Mouse (Mus musculus) hindbrain, embryonic 15.5 days (tissue): ENCODE measurements around the gene Vps11. TPM values are rescaled to one million over a fixed set of nuclear protein-coding genes. Genes with fewer than 3 reads are reported as not detected.
"Not testable (repeated sequence)": the region's sequence is repeated elsewhere in the genome, so short reads cannot be mapped to it uniquely, and the experiment has no call there.

Source experiments
- ATAC-seq: fragments of 200-750 bp; cut with Nextera tagmentation; 2 replicates; pipeline ENCODE4 v1.8.0; 2017; ENCODE audit warnings: low read depth, moderate number of reproducible peaks, moderate TSS enrichment; ENCODE audit not compliant: low FRiP score
- H3K27ac ChIP-seq: fragments of 300-500 bp; sonication (generic); replicated peaks from 2 replicates; pipeline ENCODE4 v1.5.1; 2015; ENCODE audit warnings: mild to moderate bottlenecking, inconsistent platforms
- H3K27me3 ChIP-seq: fragments of 300-500 bp; sonication (generic); 2 replicates; pipeline ENCODE4 v1.6.1; 2015; ENCODE audit warnings: control low read depth, inconsistent platforms
- H3K36me3 ChIP-seq: fragments of 300-500 bp; sonication (generic); 2 replicates; pipeline ENCODE4 v1.6.1; 2015; ENCODE audit warnings: control low read depth, inconsistent platforms
- H3K4me1 ChIP-seq: fragments of 300-500 bp; sonication (generic); replicated peaks from 2 replicates; pipeline ENCODE4 v1.6.1; 2015; ENCODE audit warnings: control low read depth, inconsistent platforms
- H3K4me2 ChIP-seq: fragments of 300-500 bp; sonication (generic); 2 replicates; pipeline ENCODE4 v1.6.1; 2015; ENCODE audit warnings: moderate library complexity, mild to moderate bottlenecking, inconsistent platforms
- H3K4me3 ChIP-seq: fragments of 300-500 bp; sonication (generic); 2 replicates; pipeline ENCODE4 v1.5.1; 2015; ENCODE audit warnings: mild to moderate bottlenecking, inconsistent platforms
- H3K9ac ChIP-seq: fragments of 300-500 bp; sonication (generic); 2 replicates; pipeline ENCODE4 v1.6.1; 2015; ENCODE audit warnings: inconsistent platforms
- H3K9me3 ChIP-seq: fragments of 300-500 bp; sonication (generic); 2 replicates; pipeline ENCODE4 v1.6.1; 2016; ENCODE audit warnings: control low read depth, inconsistent platforms
- WGBS: fragments of 180-500 bp; shearing (Covaris S2); methylation state at CpG from one replicate; pipeline ENCODE4 v1.1.7; 2015; 5-methylcytosine and 5-hydroxymethylcytosine counted together
- polyA plus RNA-seq: library from polyadenylated mRNA; unstranded; fragments of >200 nt; fragmentation: Nextera tagmentation; extraction: Ambion mirVana; gene quantifications from 2 replicates; pipeline ENCODE4 v1.2.1, GENCODE M21; 2015

Gene Vps11
- polyA plus RNA-seq, 1 experiment from 2014 or later = 45.0 TPM

- ATAC-seq = peak; percentile 31; the same call in 1 of the 2 replicates
- Histone ChIP-seq H3K27ac (peak overlapping the region; percentile 86), H3K4me3 (peak overlapping the region; percentile 99), H3K9ac (peak overlapping the region; percentile 95), H3K4me2 (peak overlapping the region; percentile 75), H3K36me3 (peaks cover 26% of the 10 kb centered on the region)
- not testable (repeated sequence) for H3K27me3 ChIP-seq, H3K9me3 ChIP-seq, H3K4me1 ChIP-seq
- 43% methylated on average over 4 of the region's 4 CpGs for WGBS
Observed at GRCm38 (mm10) chr9:44361931-44362330, 461 bp upstream of the Vps11 start.

- H3K27me3 ChIP-seq = no peaks in the 10 kb centered on the region
- no peak for ATAC-seq
Observed at GRCm38 (mm10) chr9:44357207-44357606, 4.3 kb downstream of the Vps11 start.

GRCm38 (mm10) chr9:44353142-44353541 lies 8.3 kb downstream of the Vps11 start:
- H3K9ac ChIP-seq = no peak overlapping the region
- no peaks in the 10 kb centered on the region for H3K4me1 ChIP-seq
- H3K4me2 ChIP-seq = no peak overlapping the region
- no peaks in the 10 kb centered on the region for H3K9me3 ChIP-seq
- WGBS = 95% methylated on average over 6 of the region's 6 CpGs
- peaks cover 94% of the 10 kb centered on the region for H3K36me3 ChIP-seq
- no peak for ATAC-seq
- no peaks in the 10 kb centered on the region for H3K27me3 ChIP-seq
- no peak overlapping the region for H3K27ac ChIP-seq
- no peak overlapping the region for H3K4me3 ChIP-seq

More at GRCm38 (mm10) chr9:44357207-44357606, 4.3 kb downstream of the Vps11 start:
- no peaks in the 10 kb centered on the region for H3K9me3 ChIP-seq
- H3K4me3 ChIP-seq = no peak overlapping the region
- peaks cover 9% of the 10 kb centered on the region for H3K4me1 ChIP-seq
- no peak overlapping the region for H3K4me2 ChIP-seq
- H3K36me3 ChIP-seq = peaks cover 72% of the 10 kb centered on the region
- H3K27ac ChIP-seq = no peak overlapping the region
- no peak overlapping the region for H3K9ac ChIP-seq
- 86% methylated on average over 4 of the region's 4 CpGs for WGBS

GRCm38 (mm10) chr9:44352337-44352736 lies 9.1 kb downstream of the Vps11 start:
- H3K27me3 ChIP-seq = no peaks in the 10 kb centered on the region
- H3K4me2 ChIP-seq = no peak overlapping the region
- WGBS = 94% methylated on average over 10 of the region's 10 CpGs
- H3K9me3 ChIP-seq = no peaks in the 10 kb centered on the region
- H3K27ac ChIP-seq = no peak overlapping the region
- ATAC-seq = no peak
- no peaks in the 10 kb centered on the region for H3K4me1 ChIP-seq
- peaks cover 94% of the 10 kb centered on the region for H3K36me3 ChIP-seq
- no peak overlapping the region for H3K4me3 ChIP-seq
- no peak overlapping the region for H3K9ac ChIP-seq

GRCm38 (mm10) chr9:44351396-44351795 lies 10.1 kb downstream of the Vps11 start:
- H3K27me3 ChIP-seq = no peaks in the 10 kb centered on the region
- ATAC-seq = no peak
- H3K4me2 ChIP-seq = no peak overlapping the region
- H3K36me3 ChIP-seq = peaks cover 91% of the 10 kb centered on the region
- no peaks in the 10 kb centered on the region for H3K4me1 ChIP-seq
- no peak overlapping the region for H3K4me3 ChIP-seq
- no peak overlapping the region for H3K9ac ChIP-seq
- 94% methylated on average over 4 of the region's 4 CpGs for WGBS
- H3K9me3 ChIP-seq = no peaks in the 10 kb centered on the region
- H3K27ac ChIP-seq = no peak overlapping the region

GRCm38 (mm10) chr9:44348546-44348945 lies 12.9 kb downstream of the Vps11 start:
- no peaks in the 10 kb centered on the region for H3K27me3 ChIP-seq
- no peak for ATAC-seq
- no peak overlapping the region for H3K9ac ChIP-seq
- no peak overlapping the region for H3K4me2 ChIP-seq
- H3K9me3 ChIP-seq = no peaks in the 10 kb centered on the region
- no peak overlapping the region for H3K27ac ChIP-seq
- WGBS = 95% methylated on average over 4 of the region's 4 CpGs
- peaks cover 5% of the 10 kb centered on the region; the same call in 1 of the 2 replicates for H3K4me1 ChIP-seq
- no peak overlapping the region for H3K4me3 ChIP-seq
- peaks cover 62% of the 10 kb centered on the region for H3K36me3 ChIP-seq

GRCm38 (mm10) chr9:44347621-44348020 lies 13.8 kb downstream of the Vps11 start:
- no peaks in the 10 kb centered on the region for H3K9me3 ChIP-seq
- no peak overlapping the region for H3K4me3 ChIP-seq
- peaks cover 53% of the 10 kb centered on the region for H3K36me3 ChIP-seq
- no peaks in the 10 kb centered on the region for H3K27me3 ChIP-seq
- H3K4me1 ChIP-seq = peaks cover 11% of the 10 kb centered on the region
- WGBS = 93% methylated on average over 4 of the region's 4 CpGs
- no peak overlapping the region for H3K9ac ChIP-seq
- H3K4me2 ChIP-seq = no peak overlapping the region
- H3K27ac ChIP-seq = no peak overlapping the region
- ATAC-seq = no peak

GRCm38 (mm10) chr9:44347166-44347565 lies 14.3 kb downstream of the Vps11 start:
- Histone ChIP-seq H3K4me1 (peaks cover 14% of the 10 kb centered on the region), H3K4me2 (no peak overlapping the region), H3K27me3 (no peaks in the 10 kb centered on the region), H3K9ac (no peak overlapping the region), H3K36me3 (peaks cover 48% of the 10 kb centered on the region), H3K27ac (no peak overlapping the region), H3K9me3 (no peaks in the 10 kb centered on the region), H3K4me3 (no peak overlapping the region)
- ATAC-seq = no peak
- WGBS = 95% methylated on average over 9 of the region's 9 CpGs

- no peak overlapping the region for H3K9ac ChIP-seq
- peaks cover 35% of the 10 kb centered on the region for H3K36me3 ChIP-seq
- H3K27ac ChIP-seq = no peak overlapping the region
- no peak overlapping the region for H3K4me3 ChIP-seq
- H3K4me1 ChIP-seq = peaks cover 15% of the 10 kb centered on the region
- no peaks in the 10 kb centered on the region for H3K27me3 ChIP-seq
- 92% methylated on average over 6 of the region's 6 CpGs for WGBS
- H3K9me3 ChIP-seq = no peaks in the 10 kb centered on the region
- no peak overlapping the region for H3K4me2 ChIP-seq
- no peak for ATAC-seq
Observed at GRCm38 (mm10) chr9:44345570-44346433, 15.7 kb downstream of the Vps11 start.

GRCm38 (mm10) chr9:44343781-44344421 lies 17.6 kb downstream of the Vps11 start, which contains the start of gene Hmbs:
Hmbs (minus strand) TSS chr9:44344228.
- no peaks in the 10 kb centered on the region for H3K9me3 ChIP-seq
- H3K4me3 ChIP-seq = peak within 1 kb of the TSS; percentile 67
- 0% methylated on average over 39 of the region's 39 CpGs for WGBS
- H3K36me3 ChIP-seq = peaks cover 19% of the 10 kb centered on the region
- peak within 1 kb of the TSS; percentile 70 for H3K9ac ChIP-seq
- H3K4me1 ChIP-seq = peaks cover 15% of the 10 kb centered on the region
- no peaks in the 10 kb centered on the region for H3K27me3 ChIP-seq
- peak within 1 kb of the TSS; percentile 64 for H3K4me2 ChIP-seq
- ATAC-seq = peak; percentile 96
- peak within 1 kb of the TSS; percentile 97 for H3K27ac ChIP-seq

GRCm38 (mm10) chr9:44343290-44343689 lies 18.2 kb downstream of the Vps11 start:
- WGBS = 15% methylated on average over 6 of the region's 6 CpGs
- Histone ChIP-seq H3K4me3 (peak overlapping the region; percentile 67), H3K27me3 (no peaks in the 10 kb centered on the region), H3K4me1 (peaks cover 15% of the 10 kb centered on the region), H3K9ac (peak overlapping the region; percentile 70), H3K4me2 (peak overlapping the region; percentile 64), H3K27ac (peak overlapping the region; percentile 97), H3K36me3 (peaks cover 17% of the 10 kb centered on the region), H3K9me3 (no peaks in the 10 kb centered on the region)
- 0 out of 2 replicates have a peak, but pooled peaks have one; percentile 1 for ATAC-seq

GRCm38 (mm10) chr9:44342605-44343004 lies 18.9 kb downstream of the Vps11 start:
- H3K27ac ChIP-seq = no peak overlapping the region
- H3K4me1 ChIP-seq = peaks cover 18% of the 10 kb centered on the region
- H3K9ac ChIP-seq = no peak overlapping the region
- no peaks in the 10 kb centered on the region for H3K9me3 ChIP-seq
- no peak overlapping the region for H3K4me3 ChIP-seq
- H3K4me2 ChIP-seq = peak overlapping the region; percentile 64
- no peak for ATAC-seq
- H3K36me3 ChIP-seq = peaks cover 13% of the 10 kb centered on the region
- WGBS = 95% methylated on average over 1 of the region's 1 CpGs
- no peaks in the 10 kb centered on the region for H3K27me3 ChIP-seq
